Mouse (Mus musculus) MEL (cell line): ENCODE data around the gene Psen2. TPM values are rescaled to one million over a fixed set of nuclear protein-coding genes. Genes with fewer than 3 reads are reported as not detected.

Experiments
- DNase-seq: peaks from one replicate; pipeline ENCODE4 v3.0.0; 2011; ENCODE audit warnings: low read depth, low spot score
- H3K27ac ChIP-seq: 2 replicates; pipeline ENCODE4 v1.5.1; 2012; ENCODE audit warnings: low read depth, mild to moderate bottlenecking, control low read depth, low read length, moderate library complexity; ENCODE audit not compliant: control insufficient read depth
- H3K27me3 ChIP-seq, 2 experiments: fragments of 150-350 bp in 1 of 2; sonication (generic) in 1 of 2; 2 replicates each; pipeline ENCODE4 v1.6.1; 2012; ENCODE audit warnings: low read length in 2 of 2, mild to moderate bottlenecking in 2 of 2, improper control_type of control experiment in 1 of 2, moderate library complexity in 1 of 2; ENCODE audit not compliant: insufficient read depth in 2 of 2, control insufficient read depth in 1 of 2
- H3K36me3 ChIP-seq, 2 experiments: 2 replicates each; pipeline ENCODE4 v1.6.1; 2012 to 2014; ENCODE audit warnings: low read length in 2 of 2, improper control_type of control experiment in 1 of 2, inconsistent platforms in 1 of 2, mild to moderate bottlenecking in 1 of 2; ENCODE audit not compliant: insufficient read depth in 2 of 2, control insufficient read depth in 1 of 2
- H3K4me1 ChIP-seq, 2 experiments: fragments of 150-350 bp in 1 of 2; sonication (generic) in 1 of 2; 2 replicates each; pipeline ENCODE4 v1.6.1; 2012; ENCODE audit warnings: low read length in 2 of 2, improper control_type of control experiment in 1 of 2, mild to moderate bottlenecking in 1 of 2; ENCODE audit not compliant: insufficient read depth in 2 of 2, control insufficient read depth in 1 of 2
- H3K4me3 ChIP-seq, 2 experiments: fragments of 150-350 bp in 1 of 2; sonication (generic) in 1 of 2; 2 replicates each; pipeline ENCODE4 v1.5.1; 2012; ENCODE audit warnings: low read depth in 2 of 2, low read length in 2 of 2, mild to moderate bottlenecking in 2 of 2, moderate library complexity in 2 of 2, control low read depth in 1 of 2, improper control_type of control experiment in 1 of 2; ENCODE audit not compliant: control insufficient read depth in 1 of 2, insufficient read depth in 1 of 2
- H3K79me2 ChIP-seq: 2 replicates; pipeline ENCODE4 v1.6.1; 2012; ENCODE audit warnings: mild to moderate bottlenecking, low read length, moderate library complexity; ENCODE audit not compliant: control insufficient read depth, poor library complexity, insufficient read depth
- H3K9ac ChIP-seq: 2 replicates; pipeline ENCODE4 v1.6.1; 2012; ENCODE audit warnings: low read depth, mild to moderate bottlenecking, control low read depth, low read length, moderate library complexity; ENCODE audit not compliant: control insufficient read depth, poor library complexity, severe bottlenecking
- H3K9me3 ChIP-seq: fragments of 150-350 bp; sonication (generic); replicated peaks from 2 replicates; pipeline ENCODE4 v1.6.1; 2012; ENCODE audit warnings: mild to moderate bottlenecking, low read length, improper control_type of control experiment, moderate library complexity; ENCODE audit not compliant: insufficient read depth
- BHLHE40 ChIP-seq: IDR thresholded peaks from 2 replicates; pipeline ENCODE4 v1.6.1; 2012; ENCODE audit warnings: low read depth, mild to moderate bottlenecking, inconsistent platforms, low read length, improper control_type of control experiment, borderline replicate concordance
- EP300 ChIP-seq, 2 experiments: IDR thresholded peaks; 2 replicates each; pipeline ENCODE4 v1.6.1; 2011; ENCODE audit warnings: improper control_type of control experiment in 2 of 2, low read length in 2 of 2, low read depth in 1 of 2, mild to moderate bottlenecking in 1 of 2
- ETS1 ChIP-seq: IDR thresholded peaks from 2 replicates; pipeline ENCODE4 v1.6.1; 2012; ENCODE audit warnings: low read depth, mild to moderate bottlenecking, inconsistent platforms, low read length, improper control_type of control experiment, moderate library complexity
- GABPA ChIP-seq: IDR thresholded peaks from 2 replicates; pipeline ENCODE4 v1.6.1; 2012; ENCODE audit warnings: low read depth, mild to moderate bottlenecking, inconsistent platforms, low read length, improper control_type of control experiment, moderate library complexity
- JUND ChIP-seq: IDR thresholded peaks from 2 replicates; pipeline ENCODE4 v1.6.1; 2011; ENCODE audit warnings: low read depth, mild to moderate bottlenecking, improper control_type of control experiment, low read length
- KAT2A ChIP-seq: conservative IDR thresholded peaks from 2 replicates; pipeline ENCODE4 v1.6.1; 2012; ENCODE audit warnings: low read depth, low read length, improper control_type of control experiment, inconsistent platforms
- MAZ ChIP-seq: IDR thresholded peaks from 2 replicates; pipeline ENCODE4 v1.6.1; 2012; ENCODE audit warnings: low read depth, mild to moderate bottlenecking, inconsistent platforms, low read length, improper control_type of control experiment
- MEF2A ChIP-seq: IDR thresholded peaks from 2 replicates; pipeline ENCODE4 v1.6.1; 2014; ENCODE audit warnings: low read depth, mild to moderate bottlenecking, inconsistent platforms, low read length, improper control_type of control experiment; ENCODE audit not compliant: poor library complexity, insufficient replicate concordance, severe bottlenecking; ENCODE audit errors: extremely low read depth
- MXI1 ChIP-seq: IDR thresholded peaks from 2 replicates; pipeline ENCODE4 v1.6.1; 2011; ENCODE audit warnings: mild to moderate bottlenecking, low read depth, low read length, improper control_type of control experiment
- NELFE ChIP-seq: IDR thresholded peaks from 2 replicates; pipeline ENCODE4 v1.6.1; 2011; ENCODE audit warnings: low read depth, low read length, improper control_type of control experiment
- POLR2A ChIP-seq, 2 experiments: IDR thresholded peaks; 2 replicates each; pipeline ENCODE4 v1.6.1; 2011 to 2012; ENCODE audit warnings: low read length in 2 of 2, mild to moderate bottlenecking in 2 of 2, control low read depth in 1 of 2, improper control_type of control experiment in 1 of 2, low read depth in 1 of 2, moderate library complexity in 1 of 2; ENCODE audit not compliant: control insufficient read depth in 1 of 2, insufficient read depth in 1 of 2, poor library complexity in 1 of 2
- SIN3A ChIP-seq: IDR thresholded peaks from 2 replicates; pipeline ENCODE4 v1.6.1; 2012; ENCODE audit warnings: low read length, improper control_type of control experiment, inconsistent platforms
- TAL1 ChIP-seq: IDR thresholded peaks from 2 replicates; pipeline ENCODE4 v1.6.1; 2012; ENCODE audit warnings: mild to moderate bottlenecking, inconsistent platforms, low read length, moderate library complexity, mixed read lengths
- TBP ChIP-seq: IDR thresholded peaks from 2 replicates; pipeline ENCODE4 v1.8.0; 2011; ENCODE audit warnings: low read depth, low read length, improper control_type of control experiment
- UBTF ChIP-seq: IDR thresholded peaks from 2 replicates; pipeline ENCODE4 v1.6.1; 2012; ENCODE audit warnings: low read depth, mild to moderate bottlenecking, inconsistent platforms, low read length, improper control_type of control experiment, moderate library complexity, borderline replicate concordance; ENCODE audit not compliant: insufficient read depth
- USF2 ChIP-seq, 2 experiments: IDR thresholded peaks; 2 replicates each; pipeline ENCODE4 v1.6.1; 2011 to 2012; ENCODE audit warnings: improper control_type of control experiment in 2 of 2, low read length in 2 of 2, borderline replicate concordance in 1 of 2, inconsistent platforms in 1 of 2, low read depth in 1 of 2, mild to moderate bottlenecking in 1 of 2; ENCODE audit not compliant: insufficient read depth in 1 of 2
- ZC3H11A ChIP-seq: IDR thresholded peaks from 2 replicates; pipeline ENCODE4 v1.6.1; 2012; ENCODE audit warnings: low read depth, mild to moderate bottlenecking, inconsistent platforms, low read length, improper control_type of control experiment
- ZMIZ1 ChIP-seq: IDR thresholded peaks from 2 replicates; pipeline ENCODE4 v1.6.1; 2012; ENCODE audit warnings: low read depth, mild to moderate bottlenecking, inconsistent platforms, low read length, improper control_type of control experiment, moderate library complexity
- ZNF384 ChIP-seq: IDR thresholded peaks from 2 replicates; pipeline ENCODE4 v1.6.1; 2012; ENCODE audit warnings: low read depth, mild to moderate bottlenecking, inconsistent platforms, low read length, improper control_type of control experiment
- polyA plus RNA-seq, 2 experiments: library from polyadenylated mRNA; stranded (reverse) in 1 of 2; unstranded in 1 of 2; fragments of >175 nt in 1 of 2; fragments of >200 nt in 1 of 2; gene quantifications; 2 replicates each; pipeline versions ENCODE4 v1.2.1 to v1.2.4; 2012; ENCODE audit warnings: low replicate concordance in 2 of 2, low read depth in 1 of 2; ENCODE audit not compliant: insufficient read length in 2 of 2, insufficient read depth in 1 of 2, missing spikeins in 1 of 2
- total RNA-seq: library from RNA; depleted of rRNA; stranded (reverse); fragments of 300-350 nt; gene quantifications from 2 replicates; pipeline ENCODE4 v1.2.3, GENCODE M21; 2012

Gene Psen2
- total and polyA plus RNA-seq, 3 experiments, result 35.0 to 39.2 TPM; not detected in 1

DNA sequence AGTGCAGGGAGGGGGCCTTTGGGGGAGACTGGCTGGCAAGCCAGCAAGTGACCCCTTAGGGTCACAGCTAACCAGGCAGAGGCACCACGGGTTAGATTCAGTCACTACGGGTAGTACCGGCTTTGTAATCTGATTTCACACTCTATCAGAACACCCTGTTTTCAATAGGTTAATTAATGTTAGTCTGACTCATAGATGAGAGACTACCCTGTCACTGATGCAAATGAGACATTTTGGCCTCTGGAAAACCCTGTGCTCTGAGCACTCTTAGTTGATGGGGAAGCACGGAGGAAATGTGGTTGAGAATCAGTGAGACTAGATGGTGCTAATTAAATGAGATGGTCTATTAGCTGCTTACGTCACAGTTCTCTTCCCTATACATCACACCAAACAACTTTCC, 40.4 kb upstream of the Psen2 start:
- DNase-seq, result no peak
- no peak for TF ChIP-seq JUND
- TF ChIP-seq BHLHE40, result no peak
- no peak for TF ChIP-seq POLR2A (IDR thresholded peaks at IDR 0.05; ENCODE audit: control insufficient read depth in 1 of 2, insufficient read depth in 1 of 2, low read depth in 1 of 2, low read length in 2 of 2, poor library complexity in 1 of 2)
- no peak for TF ChIP-seq MXI1
- no peak for TF ChIP-seq ZMIZ1
- TF ChIP-seq TBP, result no peak
- no peak for TF ChIP-seq NELFE
- no peak for TF ChIP-seq KAT2A
- TF ChIP-seq ZNF384, result no peak
- TF ChIP-seq TAL1, result no peak
- no peak for TF ChIP-seq SIN3A
- no peak for TF ChIP-seq ZC3H11A
- TF ChIP-seq EP300 (IDR thresholded peaks at IDR 0.05; ENCODE audit: low read depth in 1 of 2, low read length in 2 of 2), result no peak
- no peak for TF ChIP-seq GABPA
- no peak for TF ChIP-seq USF2 (IDR thresholded peaks at IDR 0.05; ENCODE audit: borderline replicate concordance in 1 of 2, insufficient read depth in 1 of 2, low read depth in 1 of 2, low read length in 2 of 2)
- TF ChIP-seq MAZ, result no peak
- TF ChIP-seq MEF2A, result no peak
- TF ChIP-seq UBTF, result no peak
- Histone ChIP-seq H3K79me2 (no peaks in the 10 kb centered on the region), H3K4me1 (peaks cover 4 to 24% of the 10 kb centered on the region in 2 experiments; a peak in 3 of 4 replicates), H3K9me3 (no peaks in the 10 kb centered on the region), H3K9ac (no peak overlapping the region), H3K36me3 (peaks cover 0 to 10% of the 10 kb centered on the region in 2 experiments; a peak in 2 of 4 replicates), H3K27ac (no peak overlapping the region), H3K4me3 (no peak overlapping the region), H3K27me3 (no peaks in the 10 kb centered on the region)

GRCm38 (mm10) chr1:180302253-180303120, 39.2 kb upstream of the Psen2 start:
- no peaks in the 10 kb centered on the region for H3K79me2 ChIP-seq
- no peak overlapping the region for H3K27ac ChIP-seq
- no peaks in the 10 kb centered on the region for H3K9me3 ChIP-seq
- peak; percentile 23 for DNase-seq
- no peak overlapping the region; the same call in 1 of the 2 replicates for H3K9ac ChIP-seq
- peaks cover 4 to 18% of the 10 kb centered on the region in 2 experiments; a peak in 3 of 4 replicates for H3K4me1 ChIP-seq
- no peaks in the 10 kb centered on the region for H3K27me3 ChIP-seq
- H3K36me3 ChIP-seq, result peaks cover 0 to 8% of the 10 kb centered on the region in 2 experiments; a peak in 2 of 4 replicates
- TF ChIP-seq SIN3A (no peak), ETS1 (no peak), BHLHE40 (no peak)
- no peak overlapping the region for H3K4me3 ChIP-seq
